Mouse (Mus musculus) adrenal gland, postnatal 36 days (tissue): Measurements from ENCODE around the gene Gbp2. TPM values are rescaled to one million over a fixed set of nuclear protein-coding genes. Genes with fewer than 3 reads are reported as not detected.

Experiments
- microRNA-seq: library from miRNA; unstranded; fragments of <30 nt; microRNA quantifications from one replicate; pipeline ENCODE4 v1.2.0, GENCODE M21; 2021
- total RNA-seq, 2 experiments: library from RNA; stranded (reverse); gene quantifications; 2 replicates each; pipeline ENCODE4 v1.2.3; 2021

Gbp2 gene
- total RNA-seq, 2 experiments from 2014 or later, result 14.2 to 20.9 TPM

Small RNA genes within 50 kb of the gene (microRNA-seq; reads per million reads assigned to microRNA genes)
- gene Mir6381, result not detected

Other genes starting within 250 kb of the Gbp2 start
- gene Pdlim5, start 224.9 kb upstream of the Gbp2 start, total RNA-seq, result 10 to 100 TPM; 58.1 to 75.7 TPM
- gene Gbp5, start 126.6 kb upstream of the Gbp2 start, total RNA-seq, result 1 to 10 TPM; 3.8 to 4.3 TPM
- gene Gbp7, start 90.3 kb upstream of the Gbp2 start, total RNA-seq, result 10 to 100 TPM; 14.4 to 20.2 TPM
- gene Gbp3, start 60.6 kb upstream of the Gbp2 start, total RNA-seq, result 10 to 100 TPM; 11.4 to 11.8 TPM
- gene Gbp2b, start 25.8 kb upstream of the Gbp2 start, total RNA-seq, result under 1 TPM; 0.20 to 0.26 TPM
- 10 to 100 TPM; 15.7 to 36.3 TPM for gene Kyat3, start 80.4 kb downstream of the Gbp2 start, total RNA-seq
- gene Gtf2b, start 144.4 kb downstream of the Gbp2 start, total RNA-seq, result 10 to 100 TPM; 65.0 to 65.6 TPM